Mouse (Mus musculus): ENCODE data around the gene Spred2.
"Not testable (repeated sequence)": the region's sequence is repeated elsewhere in the genome, so short reads cannot be mapped to it uniquely, and the experiment has no call there.

The Spred2 gene

GRCm38 (mm10) chr11:20027719-20028118 lies 103.5 kb downstream of the Spred2 start:
- DNase-seq = peak; percentile 33

GRCm38 (mm10) chr11:20028396-20028795 lies 104.2 kb downstream of the Spred2 start:
- DNase-seq = no peak

- no peak for DNase-seq
Observed at GRCm38 (mm10) chr11:20029014-20029413, 104.8 kb downstream of the Spred2 start.

GRCm38 (mm10) chr11:20030973-20031372 lies 106.8 kb downstream of the Spred2 start:
- DNase-seq = not testable (repeated sequence)

GRCm38 (mm10) chr11:20031536-20031935 lies 107.4 kb downstream of the Spred2 start:
- DNase-seq = no peak

- DNase-seq = no peak
Observed at GRCm38 (mm10) chr11:20033541-20034160, 109.5 kb downstream of the Spred2 start.

- DNase-seq = no peak
Observed at GRCm38 (mm10) chr11:20034337-20034947, 110.3 kb downstream of the Spred2 start.

- no peak for DNase-seq
Observed at GRCm38 (mm10) chr11:20035343-20035928, 111.3 kb downstream of the Spred2 start.

GRCm38 (mm10) chr11:20035972-20036371 lies 111.8 kb downstream of the Spred2 start:
- no peak for DNase-seq

GRCm38 (mm10) chr11:20037739-20038138 lies 113.6 kb downstream of the Spred2 start:
- DNase-seq = no peak

- DNase-seq = no peak
Observed at GRCm38 (mm10) chr11:20038723-20039122, 114.5 kb downstream of the Spred2 start.

GRCm38 (mm10) chr11:20041164-20041920 lies 117.2 kb downstream of the Spred2 start:
- peak; percentile 32 for DNase-seq

- no peak for DNase-seq
Observed at GRCm38 (mm10) chr11:20042106-20042505, 117.9 kb downstream of the Spred2 start.

GRCm38 (mm10) chr11:20043256-20043655 lies 119.1 kb downstream of the Spred2 start:
- DNase-seq = no peak

GRCm38 (mm10) chr11:20045586-20045985 lies 121.4 kb downstream of the Spred2 start:
- no peak for DNase-seq

- no peak for DNase-seq
Observed at GRCm38 (mm10) chr11:20052814-20053536, 128.8 kb downstream of the Spred2 start.

GRCm38 (mm10) chr11:20053951-20054350 lies 129.8 kb downstream of the Spred2 start:
- no peak for DNase-seq

- DNase-seq = no peak
Observed at GRCm38 (mm10) chr11:20054617-20055016, 130.4 kb downstream of the Spred2 start.

GRCm38 (mm10) chr11:20056168-20056567 lies 132.0 kb downstream of the Spred2 start:
- DNase-seq = no peak

GRCm38 (mm10) chr11:20057429-20057828 lies 133.3 kb downstream of the Spred2 start:
- DNase-seq = no peak

GRCm38 (mm10) chr11:20059736-20060135 lies 135.6 kb downstream of the Spred2 start:
- no peak for DNase-seq

GRCm38 (mm10) chr11:20062801-20063200 lies 138.6 kb downstream of the Spred2 start:
- not testable (repeated sequence) for DNase-seq

- not testable (repeated sequence) for DNase-seq
Observed at GRCm38 (mm10) chr11:20064086-20064485, 139.9 kb downstream of the Spred2 start.

Measured in kidney, adult 11 months (tissue).